Mouse (Mus musculus) kidney, adult 2 months (tissue): ENCODE results near the gene Casq2.

Source experiments
- CTCF ChIP-seq: fragments of 200-500 bp; conservative IDR thresholded peaks from 2 replicates; pipeline ENCODE4 v1.5.1; 2011; ENCODE audit warnings: low read depth, mild to moderate bottlenecking, control low read depth, low read length, moderate library complexity, mixed read lengths; ENCODE audit not compliant: insufficient read depth, insufficient read length
- POLR2A ChIP-seq: fragments of 200-500 bp; IDR thresholded peaks from one replicate; pipeline ENCODE4 v1.6.1; 2011; ENCODE audit warnings: low read depth, low read length, control low read depth

DNA sequence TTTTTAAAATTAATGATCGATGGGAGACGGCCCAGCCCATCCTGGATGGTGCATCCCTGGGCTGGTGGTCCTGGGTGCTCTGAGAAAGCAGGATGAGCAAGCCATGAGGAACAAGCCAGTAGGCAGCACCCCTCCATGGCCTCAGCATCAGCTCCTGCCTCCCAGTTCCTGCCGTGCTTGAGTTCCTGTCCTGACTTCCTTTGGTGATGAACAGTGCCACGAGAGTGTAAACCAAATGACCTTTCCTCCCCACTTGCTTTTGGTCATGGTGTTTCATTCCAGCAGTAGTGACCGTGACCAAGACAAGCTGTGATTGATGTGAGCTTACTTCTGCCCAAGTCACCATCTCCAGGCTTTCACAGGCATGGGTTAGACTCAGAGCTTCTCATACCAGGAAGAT, 48.4 kb upstream of the Casq2 start:
- TF ChIP-seq CTCF (no peak), POLR2A (no peak)
